Mouse (Mus musculus) bone marrow, adult 2 months (tissue): ENCODE data around the gene Ackr3.

Experiments used
- CTCF ChIP-seq: fragments of 200-500 bp; IDR thresholded peaks from 2 replicates; pipeline ENCODE4 v1.5.1; 2011; ENCODE audit warnings: low read length, control low read depth; ENCODE audit not compliant: control insufficient read depth, insufficient read depth
- POLR2A ChIP-seq: fragments of 200-500 bp; IDR thresholded peaks from 2 replicates; pipeline ENCODE4 v1.6.1; 2011; ENCODE audit warnings: low read depth, mild to moderate bottlenecking, control low read depth, low read length, borderline replicate concordance; ENCODE audit not compliant: control insufficient read depth

- no peak for TF ChIP-seq CTCF
- TF ChIP-seq POLR2A = no peak
These were observed 23.3 kb upstream of the Ackr3 start for GRCm38 (mm10) chr1:90180479-90180878.
